Mouse (Mus musculus): ENCODE measurements around the gene Arhgef7.

Arhgef7 gene

GRCm38 (mm10) chr8:11727651-11728481 lies at the start of gene Arhgef7:
Gene Arhgef7, plus strand, starts transcription at chr8:11727721.
- DNase-seq = peak; percentile 92

GRCm38 (mm10) chr8:11684558-11684957 lies 43.0 kb upstream of the Arhgef7 start:
- DNase-seq = no peak

- DNase-seq = no peak
Observed at GRCm38 (mm10) chr8:11687251-11687650, 40.3 kb upstream of the Arhgef7 start.

GRCm38 (mm10) chr8:11689945-11690344 lies 37.6 kb upstream of the Arhgef7 start:
- DNase-seq = peak; percentile 62

GRCm38 (mm10) chr8:11691284-11691683 lies 36.2 kb upstream of the Arhgef7 start:
- DNase-seq = no peak

- no peak for DNase-seq
Observed at GRCm38 (mm10) chr8:11691761-11692160, 35.8 kb upstream of the Arhgef7 start.

- no peak for DNase-seq
Observed at GRCm38 (mm10) chr8:11692455-11692854, 35.1 kb upstream of the Arhgef7 start.

- no peak for DNase-seq
Observed at GRCm38 (mm10) chr8:11693972-11694371, 33.5 kb upstream of the Arhgef7 start.

- DNase-seq = no peak
Observed at GRCm38 (mm10) chr8:11696176-11696575, 31.3 kb upstream of the Arhgef7 start.

GRCm38 (mm10) chr8:11697467-11697866 lies 30.1 kb upstream of the Arhgef7 start:
- no peak for DNase-seq

- DNase-seq = no peak
Observed at GRCm38 (mm10) chr8:11699442-11700001, 28.0 kb upstream of the Arhgef7 start.

- DNase-seq = peak; percentile 85
Observed at GRCm38 (mm10) chr8:11700060-11701032, 27.2 kb upstream of the Arhgef7 start.

GRCm38 (mm10) chr8:11701033-11701362 lies 26.5 kb upstream of the Arhgef7 start, which contains the start of gene 1700016D06Rik:
Gene 1700016D06Rik, minus strand, starts transcription at chr8:11701063.
- DNase-seq = no peak

- DNase-seq = no peak
Observed at GRCm38 (mm10) chr8:11701428-11701827, 26.1 kb upstream of the Arhgef7 start.

- no peak for DNase-seq
Observed at GRCm38 (mm10) chr8:11703789-11704188, 23.7 kb upstream of the Arhgef7 start.

- no peak for DNase-seq
Observed at GRCm38 (mm10) chr8:11704716-11705420, 22.7 kb upstream of the Arhgef7 start.

- DNase-seq = no peak
Observed at GRCm38 (mm10) chr8:11705818-11706217, 21.7 kb upstream of the Arhgef7 start.

- DNase-seq = no peak
Observed at GRCm38 (mm10) chr8:11707701-11708100, 19.8 kb upstream of the Arhgef7 start.

GRCm38 (mm10) chr8:11708815-11709214 lies 18.7 kb upstream of the Arhgef7 start:
- DNase-seq = no peak

GRCm38 (mm10) chr8:11709542-11709941 lies 18.0 kb upstream of the Arhgef7 start:
- no peak for DNase-seq

- no peak for DNase-seq
Observed at GRCm38 (mm10) chr8:11710415-11710814, 17.1 kb upstream of the Arhgef7 start.

- DNase-seq = peak; percentile 52
Observed at GRCm38 (mm10) chr8:11712244-11712643, 15.3 kb upstream of the Arhgef7 start.

- DNase-seq = no peak
Observed at GRCm38 (mm10) chr8:11717194-11717593, 10.3 kb upstream of the Arhgef7 start.

All from retina, postnatal 1 day (tissue).